Mouse (Mus musculus): ENCODE results near the gene Vmn2r20. TPM values are rescaled to one million over a fixed set of nuclear protein-coding genes. Genes with fewer than 3 reads are reported as not detected.

Gene Vmn2r20
- polyA plus RNA-seq (2012; ENCODE audit: low replicate concordance): not detected in 2 replicates

DNA sequence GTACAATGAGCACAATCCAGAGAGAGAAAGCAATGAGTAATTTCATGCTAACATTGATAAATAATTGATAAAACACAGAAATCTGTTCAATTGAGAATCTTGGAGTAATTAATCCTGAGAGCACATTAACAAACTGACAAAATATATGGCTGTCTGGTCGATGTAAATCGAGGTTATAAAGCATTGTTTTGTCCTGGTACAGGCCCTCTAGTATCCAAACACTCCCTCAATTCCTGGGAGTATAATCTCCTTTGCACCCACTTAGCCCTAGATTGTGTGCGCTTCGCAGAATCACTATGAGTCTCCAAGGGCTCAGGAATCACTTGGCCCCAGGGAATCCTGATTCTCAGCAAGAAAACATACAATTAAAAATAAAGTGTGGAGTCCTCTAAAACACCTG is at the start of gene Vmn2r20:
Gene Vmn2r20, minus strand, starts transcription at position 101 of the 400 bp plus-strand sequence.

Other genes starting within 250 kb of the Vmn2r20 start
- not detected in 2 replicates for gene Clec4b2, start 245.2 kb downstream of the Vmn2r20 start, polyA plus RNA-seq (2012; ENCODE audit: low replicate concordance)
- gene Clec4n, start 188.3 kb downstream of the Vmn2r20 start, polyA plus RNA-seq (2012; ENCODE audit: low replicate concordance): 2.1 and 8.8 TPM in 2 replicates
- 0.77 and 0.84 TPM in 2 replicates for gene Clec4d, start 156.0 kb downstream of the Vmn2r20 start, polyA plus RNA-seq (2012; ENCODE audit: low replicate concordance)
- 0.35 and 0.78 TPM in 2 replicates for gene Clec4e, start 128.2 kb downstream of the Vmn2r20 start, polyA plus RNA-seq (2012; ENCODE audit: low replicate concordance)
- not detected in 2 replicates for gene Vmn2r19, start 109.8 kb downstream of the Vmn2r20 start, polyA plus RNA-seq (2012; ENCODE audit: low replicate concordance)
- gene Vmn2r21, start 115.3 kb upstream of the Vmn2r20 start, polyA plus RNA-seq (2012; ENCODE audit: low replicate concordance): 0.05 TPM in 1 of 2 replicates, not detected in the other
- not detected in 2 replicates for gene Vmn2r22, start 232.6 kb upstream of the Vmn2r20 start, polyA plus RNA-seq (2012; ENCODE audit: low replicate concordance)